Mouse (Mus musculus): Measurements from ENCODE around the gene Dnajb14.
"Not testable (repeated sequence)": the region's sequence is repeated elsewhere in the genome, so short reads cannot be mapped to it uniquely, and the experiment has no call there.

Dnajb14 gene

DNA sequence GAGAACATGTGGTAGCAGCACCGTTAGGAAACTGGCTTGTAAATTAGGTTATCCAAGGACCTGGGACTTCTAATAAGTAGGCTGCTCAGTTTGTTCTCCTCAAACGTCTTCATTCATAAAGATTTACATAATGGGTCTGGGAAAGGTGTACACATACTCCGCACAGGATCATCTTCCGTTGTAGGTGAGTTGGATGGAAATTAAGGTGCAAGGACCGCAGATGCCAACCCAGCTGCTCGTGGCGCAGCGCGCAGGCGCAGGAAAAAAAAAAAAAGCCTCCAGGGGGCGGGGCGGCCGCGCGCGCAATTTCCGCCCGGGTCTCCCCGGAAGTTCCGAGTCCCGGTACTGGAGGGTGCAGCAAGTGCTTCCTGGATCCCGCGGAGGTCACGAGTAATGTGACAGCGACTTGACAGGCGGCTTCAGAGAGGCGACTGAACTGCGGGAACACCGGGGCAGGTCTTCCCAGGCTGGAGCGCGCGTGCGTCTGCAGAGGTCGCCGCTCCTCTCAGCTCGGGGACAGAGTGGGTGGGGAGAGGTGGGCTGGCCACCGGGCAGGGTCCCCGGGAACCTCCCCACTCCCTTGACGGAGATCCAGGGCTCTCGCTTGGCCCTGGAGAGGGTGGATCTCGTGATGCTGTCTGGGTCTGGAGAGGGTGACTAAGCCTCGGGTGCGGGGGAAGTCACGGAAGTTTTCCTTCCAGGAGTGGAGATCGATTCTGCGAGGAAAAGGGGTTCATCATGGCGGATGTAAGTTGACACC is 50.9 kb downstream of the Dnajb14 start, which contains the start of gene Lamtor3:
TSS of gene Lamtor3 (plus strand) at position 335 of the 760 bp plus-strand sequence.
- peak; percentile 47 for DNase-seq (ENCODE audit: low spot score)

DNA sequence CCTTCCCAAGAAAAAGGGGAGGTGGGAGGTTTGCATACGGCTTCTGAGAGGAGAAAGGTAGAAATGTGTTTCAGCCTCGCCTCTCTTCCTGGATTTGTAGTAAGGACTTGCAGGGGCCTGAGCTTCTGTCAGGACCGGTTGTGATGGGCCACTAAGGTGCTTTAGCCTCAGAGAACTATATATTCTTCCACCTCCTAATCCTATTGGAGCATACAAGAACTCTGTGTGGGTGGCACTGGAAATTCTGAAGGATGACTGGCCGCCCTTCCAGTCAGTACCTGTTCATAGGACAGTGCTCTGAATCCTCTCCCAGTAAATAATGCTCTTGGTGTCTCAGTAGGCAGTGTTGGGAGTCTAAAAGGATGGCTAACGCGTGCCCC is 51.4 kb downstream of the Dnajb14 start:
- no peak for DNase-seq (ENCODE audit: low spot score)

DNA sequence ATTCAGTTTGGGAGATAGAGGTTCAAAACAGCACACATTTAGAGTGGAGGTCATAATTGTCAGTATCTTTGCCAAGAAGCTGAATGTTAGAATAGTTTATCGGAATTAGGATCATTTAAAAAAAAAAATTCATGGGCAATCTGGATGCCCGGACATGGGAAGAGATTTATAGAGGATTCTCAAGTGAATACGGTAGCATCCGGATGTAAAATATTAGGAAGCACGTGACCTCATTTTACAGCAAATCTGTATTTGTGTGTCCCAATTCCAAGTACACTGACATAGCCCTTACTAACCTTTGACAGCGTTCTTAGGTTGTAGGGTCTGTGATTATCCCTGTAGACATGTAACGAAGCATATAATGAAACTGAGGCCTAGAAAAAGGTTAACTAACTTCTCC is 51.9 kb downstream of the Dnajb14 start:
- DNase-seq (ENCODE audit: low spot score), result no peak

DNA sequence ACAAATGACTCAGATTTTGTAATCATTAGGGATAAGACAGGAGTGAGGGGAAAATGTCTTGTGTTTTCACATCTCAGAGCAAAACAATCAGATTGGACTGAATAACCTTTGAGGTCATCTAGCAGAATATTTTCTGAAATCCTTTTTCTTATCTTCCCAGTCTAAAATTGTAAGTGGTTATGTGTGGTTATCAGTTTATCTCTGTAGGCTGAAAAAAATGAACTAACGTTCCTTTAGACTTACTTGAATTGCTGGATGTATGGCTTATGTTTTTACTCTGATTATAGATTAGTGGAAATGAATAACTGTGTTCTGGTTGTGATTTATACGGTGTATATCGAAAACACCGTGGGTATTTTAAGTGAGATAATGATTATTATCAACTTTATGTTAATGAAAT is 53.1 kb downstream of the Dnajb14 start:
- DNase-seq (ENCODE audit: low spot score), result no peak

DNA sequence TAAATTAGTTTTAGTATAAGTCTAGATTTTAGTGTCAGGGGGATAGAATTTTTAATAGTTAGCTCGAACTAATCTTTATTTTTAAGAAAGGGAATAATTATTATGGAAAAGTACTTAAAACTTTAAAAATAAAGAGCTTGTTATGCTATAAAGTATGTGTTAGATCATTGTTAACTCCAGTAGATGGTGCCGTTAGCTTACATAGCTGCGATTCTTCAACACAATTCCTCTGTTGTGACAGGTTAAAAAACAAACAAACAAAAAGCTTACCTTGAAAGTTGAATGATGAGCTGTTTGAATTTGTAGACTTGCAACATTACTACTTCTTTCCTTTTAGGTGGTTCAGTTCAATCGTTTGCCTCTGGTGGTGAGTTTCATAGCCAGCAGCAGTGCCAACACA is 59.5 kb downstream of the Dnajb14 start:
- DNase-seq (ENCODE audit: low spot score), result no peak

DNA sequence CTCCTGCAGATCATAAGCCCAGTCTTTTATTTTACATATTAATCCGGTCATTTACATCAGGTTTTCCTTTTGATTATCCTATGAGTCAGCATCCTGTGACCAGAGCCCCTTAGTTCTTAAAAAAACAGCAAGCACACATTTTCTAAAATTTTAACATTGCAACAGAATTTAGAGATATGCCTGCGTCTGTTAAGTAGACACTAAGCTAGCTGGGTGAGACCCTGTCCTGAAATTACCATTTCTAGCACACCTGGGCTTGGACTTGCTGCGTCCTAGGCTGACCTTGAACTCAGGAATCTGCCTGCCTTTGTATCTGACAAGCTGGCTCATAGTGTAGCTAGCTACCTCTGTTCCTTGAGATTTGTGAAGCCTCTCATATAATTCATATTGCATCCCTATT is 62.5 kb downstream of the Dnajb14 start:
- no peak for DNase-seq (ENCODE audit: low spot score)

DNA sequence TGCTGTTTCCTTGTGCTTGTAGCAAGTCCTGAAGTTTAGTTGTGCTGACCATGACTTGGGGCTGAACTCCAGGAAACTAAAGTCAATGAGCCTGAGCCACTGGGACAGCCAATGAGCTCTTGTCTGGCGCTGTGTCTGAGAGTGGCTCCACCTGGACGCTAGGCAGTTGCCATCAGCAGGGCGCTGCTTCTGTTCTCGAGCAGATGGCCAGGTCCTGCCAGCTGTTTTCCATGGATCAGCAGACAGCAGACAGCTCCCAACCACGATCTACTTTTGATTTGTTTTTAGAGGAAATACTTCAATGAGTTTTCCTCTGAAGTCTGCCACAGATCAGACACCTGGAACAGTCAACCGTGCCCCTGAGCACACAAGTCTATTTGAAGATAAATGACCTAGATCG is 65.3 kb downstream of the Dnajb14 start:
- DNase-seq (ENCODE audit: low spot score), result no peak

DNA sequence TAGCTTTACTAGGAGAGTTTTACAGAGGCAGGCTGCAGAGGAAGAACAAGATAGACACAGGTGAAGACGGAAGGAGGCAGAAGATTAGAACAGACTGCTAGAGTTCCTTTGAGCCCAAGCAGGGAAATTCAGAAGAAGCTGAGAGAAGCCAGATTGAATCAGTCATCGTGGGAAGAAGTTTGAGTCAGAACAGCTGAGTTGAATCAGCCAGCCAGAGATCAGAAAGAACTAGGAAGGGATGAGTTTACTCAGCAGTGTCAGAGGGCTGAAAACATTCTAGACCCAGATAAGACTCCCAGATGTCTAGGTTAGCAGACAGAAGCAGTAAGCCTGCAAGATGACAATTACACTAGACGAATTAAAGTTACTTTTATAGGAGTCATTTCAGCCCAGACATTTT is 66.5 kb downstream of the Dnajb14 start:
- no peak for DNase-seq (ENCODE audit: low spot score)

DNA sequence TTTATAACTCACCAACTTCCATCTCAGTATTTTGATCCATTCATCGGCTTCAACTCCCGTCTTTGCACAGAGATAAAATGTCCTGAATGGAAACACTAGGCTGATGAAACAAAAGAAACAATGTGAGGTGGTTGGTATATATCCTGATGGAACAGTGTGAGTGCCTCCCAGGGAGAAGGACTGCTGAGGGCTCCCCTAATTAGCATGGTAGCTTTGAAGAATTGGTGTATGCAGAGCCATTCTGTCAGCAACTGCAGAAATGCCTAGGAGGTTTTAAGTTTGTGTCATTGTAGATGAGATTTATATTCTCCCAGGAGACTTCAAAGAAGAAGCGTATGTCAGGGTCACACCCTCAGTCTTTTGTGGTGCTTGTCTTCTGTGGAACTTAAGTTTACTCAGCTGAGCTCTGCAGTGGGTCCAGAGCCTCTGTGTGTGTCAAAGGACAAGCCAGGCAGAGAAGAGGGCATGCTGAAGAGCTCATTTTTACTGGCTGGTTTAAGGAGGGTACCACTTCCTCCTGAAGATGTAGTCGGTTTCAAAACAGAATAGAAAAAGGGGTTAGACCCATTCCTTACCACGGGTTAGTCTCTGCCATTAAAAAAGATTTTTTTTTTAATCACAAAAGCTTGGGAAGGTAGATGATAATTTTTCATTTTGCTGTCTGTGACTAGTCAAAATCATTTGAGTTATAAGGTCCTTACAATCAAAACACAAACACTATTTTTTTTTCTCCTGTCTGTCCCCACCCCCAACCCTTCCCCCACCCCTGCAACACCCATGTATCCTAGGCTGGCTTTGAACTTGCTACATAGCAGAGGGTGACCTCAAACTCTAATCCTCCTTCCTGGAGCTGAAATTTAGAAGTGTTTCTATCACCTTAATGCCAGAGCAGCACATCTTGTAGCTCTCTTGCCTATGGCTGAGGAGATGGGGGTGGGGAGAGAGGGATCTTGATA is 68.4 kb downstream of the Dnajb14 start:
- DNase-seq (ENCODE audit: low spot score), result no peak

DNA sequence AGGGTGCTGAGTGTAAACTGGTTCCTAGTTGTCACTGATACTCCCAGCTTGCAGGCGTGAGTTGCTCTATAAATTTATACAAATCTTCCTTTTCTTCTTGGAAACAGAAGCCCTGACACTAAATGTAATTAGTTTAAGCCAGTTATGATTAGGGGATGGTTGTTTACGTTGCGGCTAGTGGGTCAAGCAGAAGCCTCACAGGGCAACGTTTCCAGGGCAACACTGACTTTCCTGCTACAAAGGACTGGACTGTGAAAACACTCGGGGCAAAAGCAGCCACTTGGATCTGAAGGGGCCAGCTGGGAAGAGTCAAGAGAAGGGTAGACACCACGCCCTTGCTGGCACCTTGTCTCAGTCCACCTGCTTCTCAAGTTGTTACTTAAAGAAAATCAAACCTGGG is 69.1 kb downstream of the Dnajb14 start:
- no peak for DNase-seq (ENCODE audit: low spot score)

DNA sequence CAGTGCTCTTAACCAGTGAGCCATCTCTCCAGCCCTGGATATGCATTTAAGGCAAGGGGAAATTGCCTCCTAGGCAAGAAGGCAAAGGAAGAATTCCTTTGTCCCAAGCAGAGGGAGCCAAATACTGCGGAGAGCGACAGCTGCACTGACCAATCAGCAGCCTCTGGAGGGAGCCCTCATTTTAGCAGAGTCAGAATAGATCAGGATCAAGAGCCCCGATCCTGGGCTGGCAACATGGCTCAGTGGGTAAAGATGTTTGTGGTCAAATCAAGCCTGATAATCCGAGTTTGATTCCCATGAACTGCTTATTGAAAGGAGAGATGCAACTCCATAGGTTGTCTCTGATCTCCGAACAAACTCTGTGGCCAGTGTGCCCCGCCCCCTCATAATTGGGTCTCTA is 71.1 kb downstream of the Dnajb14 start:
- no peak for DNase-seq (ENCODE audit: low spot score)

DNA sequence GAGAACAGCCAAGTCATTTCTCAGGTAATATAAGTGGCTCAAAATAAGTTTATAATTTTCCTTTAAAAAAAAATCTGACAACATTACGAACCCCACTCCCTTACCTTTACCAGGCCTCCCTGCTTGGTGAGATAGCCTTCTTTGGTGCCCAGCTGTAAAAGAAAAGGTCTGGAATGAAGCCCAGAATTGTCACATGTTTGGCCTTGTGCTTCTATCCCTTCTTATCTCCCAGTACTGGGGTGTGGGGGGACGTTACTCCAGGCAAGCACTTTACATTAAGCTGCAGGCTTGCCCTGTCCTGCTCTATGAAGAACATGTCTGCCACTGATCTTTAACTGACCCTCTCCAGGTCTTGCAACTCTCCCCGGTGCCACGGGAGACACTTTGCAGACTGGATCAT is 73.3 kb downstream of the Dnajb14 start:
- no peak for DNase-seq (ENCODE audit: low spot score)

DNA sequence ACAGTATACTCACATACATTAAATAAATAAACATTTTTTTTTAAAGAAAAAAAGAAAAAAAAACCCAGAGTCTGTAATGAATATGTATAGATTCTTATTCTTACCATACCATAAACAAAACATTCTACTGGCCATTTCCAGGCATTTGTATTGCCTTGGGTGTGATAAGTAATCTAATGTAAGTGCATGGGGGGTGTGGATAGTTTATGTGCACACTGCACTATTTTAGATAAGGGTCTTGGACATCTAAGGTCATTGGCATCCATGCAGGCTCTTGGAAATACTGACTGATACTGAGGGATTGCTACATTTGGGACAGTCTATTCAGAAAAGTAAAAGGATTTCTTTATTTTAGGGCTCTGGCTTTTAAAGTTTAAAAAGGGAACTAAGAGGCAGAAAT is 74.1 kb downstream of the Dnajb14 start:
- DNase-seq (ENCODE audit: low spot score), result no peak

DNA sequence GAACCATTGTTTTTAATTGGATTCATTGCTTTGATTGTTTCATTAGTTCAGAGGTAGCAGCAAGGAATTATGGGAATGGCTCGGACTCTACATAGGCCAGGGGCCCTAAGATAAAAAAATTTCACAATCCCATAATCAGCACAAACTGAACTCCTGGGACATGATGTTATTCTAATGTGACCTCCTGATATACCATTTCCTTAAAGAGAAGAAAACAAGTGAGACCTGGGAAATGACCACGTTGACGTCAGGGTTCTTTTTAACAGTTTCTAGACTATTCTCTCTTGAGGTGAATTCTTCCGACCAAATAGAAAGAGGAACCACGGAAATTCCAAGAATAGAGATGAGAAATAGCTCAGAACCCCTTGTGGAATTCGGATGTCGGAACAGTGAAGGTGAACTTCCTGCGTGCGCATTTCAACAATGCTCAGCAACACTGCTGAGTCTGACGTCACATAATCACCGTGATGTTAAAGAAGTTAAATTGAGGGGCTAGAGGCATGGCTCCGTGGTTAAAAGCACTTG is 74.7 kb downstream of the Dnajb14 start:
- no peak for DNase-seq (ENCODE audit: low spot score)

DNA sequence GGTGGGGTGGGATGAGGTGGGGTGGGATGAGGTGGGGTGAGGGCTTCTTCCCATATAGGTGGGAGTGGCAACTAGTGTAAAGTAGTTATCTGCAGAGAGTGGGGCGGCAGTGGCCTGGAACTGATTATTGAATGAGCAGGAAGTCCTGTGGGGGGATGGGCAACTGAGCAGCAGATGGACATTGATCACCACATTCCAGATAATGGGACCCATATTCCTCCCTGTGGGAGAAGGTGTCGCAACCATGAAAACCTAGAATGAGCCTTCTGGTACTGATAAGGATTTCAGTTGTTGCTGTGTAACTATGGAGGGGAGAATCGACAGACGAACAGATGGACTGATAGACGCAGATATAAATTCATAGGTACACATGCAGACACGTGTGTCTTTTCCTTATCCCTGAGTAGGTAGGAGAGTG is 76.3 kb downstream of the Dnajb14 start:
- DNase-seq (ENCODE audit: low spot score), result no peak

DNA sequence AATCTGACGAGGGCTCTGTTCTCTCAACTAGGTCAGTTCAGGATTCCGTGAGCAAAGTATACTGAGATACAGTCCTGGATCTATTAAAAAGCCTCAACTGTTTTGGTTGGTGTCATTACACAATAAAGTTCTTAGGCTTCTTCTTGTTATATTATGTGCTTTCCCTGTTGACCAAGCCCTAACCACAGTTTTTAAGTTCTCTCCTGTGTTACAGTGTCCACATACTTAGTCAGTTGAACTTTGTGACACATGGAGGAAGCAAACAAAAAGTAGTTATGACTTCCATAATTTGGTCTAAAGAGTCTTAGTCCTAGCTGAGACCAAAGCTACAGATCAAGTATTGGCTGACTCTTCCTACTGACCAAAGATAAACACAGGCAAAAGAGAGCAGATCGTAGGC is 79.4 kb downstream of the Dnajb14 start:
- DNase-seq (ENCODE audit: low spot score), result no peak

DNA sequence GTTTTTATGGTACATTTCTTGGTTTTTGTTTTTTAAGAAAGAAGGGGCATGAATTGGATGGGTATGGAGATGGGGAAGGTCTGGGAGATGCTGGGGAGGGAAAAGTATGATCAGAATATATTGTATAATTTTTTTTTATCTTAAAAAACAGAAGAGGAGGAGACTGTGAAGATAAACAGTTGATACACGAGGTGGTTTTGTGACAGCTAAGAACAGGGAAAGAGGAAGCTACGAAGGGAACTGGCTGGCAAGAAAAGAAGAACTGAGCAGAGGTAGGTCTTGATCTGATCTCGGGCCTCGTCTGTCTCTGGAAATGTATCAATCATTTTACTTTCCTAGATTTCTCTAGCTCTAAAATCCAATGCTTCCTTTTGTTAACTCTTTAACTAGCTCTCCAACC is 80.0 kb downstream of the Dnajb14 start:
- DNase-seq (ENCODE audit: low spot score), result no peak

DNA sequence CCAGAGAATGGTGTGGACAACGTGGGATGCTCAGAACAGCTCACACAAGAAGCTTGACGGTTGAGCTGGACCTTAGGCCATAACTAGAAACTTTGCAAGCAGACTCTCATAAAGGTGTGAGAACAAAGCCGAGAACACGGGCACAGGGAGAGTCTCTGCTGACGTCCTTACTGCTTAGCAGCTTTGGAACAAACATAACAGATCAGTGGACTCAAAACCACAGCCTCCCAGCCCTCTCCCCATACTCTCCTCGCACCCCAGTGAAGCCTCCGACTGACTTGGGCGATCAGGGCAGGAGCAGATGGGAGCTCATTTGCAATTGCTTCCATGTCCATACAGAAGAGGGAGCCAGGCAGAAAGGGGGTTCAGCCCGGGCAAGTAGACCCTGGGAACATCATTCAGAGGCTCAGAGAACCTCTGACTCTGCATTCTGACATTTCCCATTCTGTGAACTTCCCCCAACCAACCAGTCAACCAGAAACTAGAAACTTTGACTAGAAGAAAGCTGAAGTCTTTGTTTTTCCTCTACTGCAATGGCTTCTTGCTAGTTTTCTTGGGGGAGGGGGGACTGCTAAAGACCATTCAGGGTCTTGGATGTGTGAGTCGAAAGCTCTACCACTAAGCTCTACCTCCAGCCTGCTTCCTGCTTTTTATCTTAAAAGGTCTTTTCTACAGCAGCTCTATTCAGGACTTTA is 82.9 kb downstream of the Dnajb14 start:
- no peak for DNase-seq (ENCODE audit: low spot score)

DNA sequence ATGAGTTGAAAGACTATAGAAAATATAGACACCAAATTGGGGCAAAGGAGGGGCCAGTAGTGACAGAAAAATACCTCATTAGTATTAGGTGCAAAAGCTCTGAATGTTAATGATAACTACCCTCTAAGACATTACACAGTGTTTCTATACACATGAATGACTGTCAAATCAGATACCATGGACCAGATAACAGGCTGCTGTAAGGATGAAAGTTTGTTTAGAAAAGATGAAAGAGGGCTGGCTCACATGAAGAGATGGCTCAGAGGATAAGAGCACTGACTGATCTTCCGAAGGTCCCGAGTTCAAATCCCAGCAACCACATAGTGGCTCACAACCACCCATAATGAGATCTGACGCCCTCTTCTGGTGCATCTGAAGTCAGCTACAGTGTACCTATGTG is 83.8 kb downstream of the Dnajb14 start:
- not testable (repeated sequence) for DNase-seq (ENCODE audit: low spot score)

DNA sequence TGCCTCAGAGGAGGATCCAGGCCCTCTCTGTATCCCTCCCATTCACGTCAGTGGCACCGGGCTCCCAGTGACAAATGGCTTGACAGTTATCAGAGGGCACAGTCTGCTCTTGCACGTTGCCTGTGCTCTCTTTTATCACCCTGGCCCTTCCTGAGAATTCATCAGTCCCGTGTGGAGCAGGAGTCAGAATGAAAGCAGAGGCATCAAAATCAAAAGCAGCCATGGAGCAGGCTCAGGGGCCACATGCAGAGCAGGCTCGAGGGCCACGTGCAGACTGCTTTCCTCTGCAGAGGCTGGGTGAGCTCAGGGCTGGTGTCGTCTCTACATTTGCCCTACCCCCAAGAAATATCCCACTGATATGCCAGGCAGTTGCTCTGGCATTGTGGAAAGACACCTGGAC is 84.3 kb downstream of the Dnajb14 start:
- DNase-seq (ENCODE audit: low spot score), result no peak

DNA sequence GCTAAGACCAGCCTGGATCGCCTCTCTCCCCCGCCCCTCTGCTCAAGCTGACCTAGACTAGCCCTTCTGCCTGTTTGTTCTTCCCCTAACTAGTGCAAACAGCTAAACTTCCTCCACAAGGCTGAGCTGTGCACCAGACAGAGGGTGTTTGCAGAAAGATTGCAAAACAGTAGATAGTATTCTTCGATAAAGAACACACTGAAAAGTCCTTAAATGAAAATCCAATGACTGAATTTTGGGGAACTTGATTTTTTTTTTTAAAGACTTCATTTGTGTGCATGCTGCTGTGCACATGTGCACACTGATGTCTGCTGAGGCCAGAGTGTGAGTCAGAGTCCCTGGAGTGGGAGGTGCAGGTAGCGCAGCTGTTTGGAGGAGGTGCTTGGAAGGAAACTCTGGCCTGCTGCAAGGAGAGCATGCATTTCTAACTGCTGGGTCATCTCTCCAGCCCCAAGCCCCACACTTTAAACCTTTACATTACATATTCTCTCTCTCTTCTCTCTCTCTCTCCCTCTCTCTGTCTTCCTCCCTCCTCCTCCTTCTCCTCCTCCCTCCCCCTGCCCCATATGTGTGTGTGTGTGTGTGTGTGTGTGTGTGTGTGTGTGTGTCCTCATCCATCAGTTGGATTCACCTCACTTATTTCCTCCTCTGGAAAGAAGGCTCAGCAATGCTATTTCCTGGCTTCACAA is 84.9 kb downstream of the Dnajb14 start:
- no peak for DNase-seq (ENCODE audit: low spot score)
